Comparison of ENCODE assay signal across 12 mouse cellular contexts in the genomic region with DNA sequence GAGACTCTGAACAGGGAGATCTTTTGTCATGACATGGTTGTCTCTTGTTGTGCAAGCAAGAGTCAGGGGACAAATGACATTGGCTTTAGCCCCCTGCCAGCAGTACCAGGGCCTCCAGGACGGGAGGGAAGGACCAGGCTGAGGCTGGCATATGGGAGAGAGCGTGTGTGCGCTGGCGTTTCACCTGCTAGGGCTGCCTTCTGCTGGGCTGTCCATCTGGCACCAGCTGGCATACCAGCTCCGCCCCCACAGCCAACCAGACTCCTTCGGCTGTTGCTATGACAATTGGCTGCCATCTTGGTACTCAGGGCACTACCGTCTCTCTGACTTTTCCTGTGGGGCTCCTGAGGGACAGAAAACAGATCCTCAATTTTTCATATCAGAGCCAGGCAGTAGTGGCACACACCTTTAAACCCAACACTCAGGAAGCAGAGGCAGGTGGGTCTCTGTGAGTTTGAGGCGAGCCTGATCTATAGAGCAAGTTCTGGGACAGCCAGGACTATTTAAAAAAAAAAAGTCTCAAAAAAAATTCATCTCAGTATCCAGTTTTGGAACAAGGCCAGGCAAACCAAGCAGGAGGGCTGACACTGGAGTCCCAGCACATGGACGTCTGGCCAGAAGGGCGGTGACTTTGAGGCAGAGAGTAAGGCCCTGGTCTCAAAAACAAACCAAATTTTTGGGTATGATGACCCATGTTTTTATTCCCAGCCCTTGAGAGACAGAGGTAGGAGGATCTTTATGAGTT. TPM values are rescaled to one million over a fixed set of nuclear protein-coding genes. Genes with fewer than 3 reads are reported as not detected.
DNase-seq lines count a peak whose midpoint lies in the region; ATAC-seq and TF ChIP-seq lines count a peak whose summit lies in the region.
"Had no signal": no experiment of that assay in that cellular context is flagged by ENCODE, and none has a peak within 500 bp of the region (broad histone marks: within the 10 kb centered on the region; RNA-seq: fewer than 3 reads in every experiment).

No protein-coding gene starts in this region.

- peaks cover 85% of the 10 kb centered on the region for H3K4me1 ChIP-seq in hindbrain, embryonic 14.5 days (replicated peaks; ENCODE audit: control insufficient read depth, insufficient read depth, low read length)
- H3K4me1 ChIP-seq in midbrain, postnatal 0 days (ENCODE audit: insufficient read depth, low read length), result no peaks in the 10 kb centered on the region
- H3K4me1 ChIP-seq: embryonic facial prominence, embryonic 12.5 days; limb, embryonic 12.5 days had no signal

- H3K9me3 ChIP-seq in hindbrain, embryonic 14.5 days (ENCODE audit: control insufficient read depth, low read length), result no peaks in the 10 kb centered on the region
- H3K9me3 ChIP-seq in midbrain, postnatal 0 days (ENCODE audit: low read length), result no peaks in the 10 kb centered on the region
- H3K9me3 ChIP-seq: embryonic facial prominence, embryonic 12.5 days; limb, embryonic 12.5 days had no signal

- H3K36me3 ChIP-seq in hindbrain, embryonic 14.5 days (replicated peaks; ENCODE audit: control insufficient read depth, insufficient read depth), result peaks cover 82% of the 10 kb centered on the region
- H3K36me3 ChIP-seq in midbrain, postnatal 0 days (ENCODE audit: insufficient read depth, low read length), result peaks cover 25% of the 10 kb centered on the region
- H3K36me3 ChIP-seq: embryonic facial prominence, embryonic 12.5 days; limb, embryonic 12.5 days had no signal

- H3K9ac ChIP-seq in hindbrain, embryonic 14.5 days, result peak overlapping the region; percentile 48; the same call in 1 of the 2 replicates
- H3K9ac ChIP-seq in midbrain, postnatal 0 days (replicated peaks; ENCODE audit: low read length, poor library complexity, severe bottlenecking), result no peak overlapping the region
- H3K9ac ChIP-seq: embryonic facial prominence, embryonic 12.5 days; limb, embryonic 12.5 days had no signal

- no peak for TF ChIP-seq CTCF in midbrain, postnatal 0 days (IDR thresholded peaks at IDR 0.05)

- H3K4me2 ChIP-seq in hindbrain, embryonic 14.5 days (replicated peaks), result 0 out of 2 replicates have a peak overlapping the region, but pooled peaks have one; percentile 3
- no peak overlapping the region for H3K4me2 ChIP-seq in midbrain, postnatal 0 days (ENCODE audit: low read depth, low read length, poor library complexity, severe bottlenecking)
- H3K4me2 ChIP-seq: embryonic facial prominence, embryonic 12.5 days; limb, embryonic 12.5 days had no signal

- no peak; the same call in 1 of the 2 replicates for ATAC-seq in hindbrain, embryonic 14.5 days (ENCODE audit: low FRiP score)
- no peak for ATAC-seq in midbrain, postnatal 0 days (ENCODE audit: low FRiP score)

- DNase-seq in cerebellum, adult 11 months, result peak; percentile 90
- DNase-seq in cerebellum, postnatal 10 days, result peak; percentile 94 to 97
- DNase-seq in hindbrain, embryonic 14.5 days (ENCODE audit: low spot score), result no peak
- peak; percentile 92 for DNase-seq in midbrain, postnatal 0 days (ENCODE audit: low spot score)
- no peak for DNase-seq in ovary, postnatal 14 days (ENCODE audit: low spot score)
- no peak for DNase-seq in thymus, postnatal 0 days (ENCODE audit: low spot score)
- DNase-seq in lung, postnatal 14 days, result no peak
- DNase-seq: adrenal gland, adult 2 months; heart, adult 2 months had no signal

- H3K27me3 ChIP-seq in hindbrain, embryonic 14.5 days (ENCODE audit: control insufficient read depth, insufficient read depth, low read length), result no peaks in the 10 kb centered on the region
- no peaks in the 10 kb centered on the region for H3K27me3 ChIP-seq in midbrain, postnatal 0 days (ENCODE audit: insufficient read depth, low read length)

- H3K27ac ChIP-seq in hindbrain, embryonic 14.5 days, result peak overlapping the region; percentile 93
- peak overlapping the region; percentile 52 for H3K27ac ChIP-seq in midbrain, postnatal 0 days (ENCODE audit: low read depth, low read length)
- H3K27ac ChIP-seq: embryonic facial prominence, embryonic 12.5 days; heart, adult 2 months; limb, embryonic 12.5 days had no signal

- 46% methylated on average over 10 of the region's 10 CpGs for WGBS in hindbrain, embryonic 14.5 days
- 61% methylated on average over 10 of the region's 10 CpGs for WGBS in midbrain, postnatal 0 days

- no peak overlapping the region for H3K4me3 ChIP-seq in hindbrain, embryonic 14.5 days (replicated peaks; ENCODE audit: low read length)
- no peak overlapping the region for H3K4me3 ChIP-seq in midbrain, postnatal 0 days (ENCODE audit: low read depth, low read length)
- H3K4me3 ChIP-seq: embryonic facial prominence, embryonic 12.5 days; heart, adult 2 months; limb, embryonic 12.5 days had no signal

RNA-seq across cellular contexts. Expression of gene Rhbg, which starts 28.2 kb away (rescaled TPM):
- polyA plus RNA-seq in hindbrain, embryonic 14.5 days (2014; fragmentation: Nextera tagmentation; extraction: Ambion mirVana), result 0.48 and 0.76 TPM in 2 replicates
- 0.94 and 1.0 TPM in 2 replicates for total RNA-seq in midbrain, postnatal 0 days (2014; rRNA removed)
- polyA plus RNA-seq in midbrain, postnatal 0 days (2015; fragmentation: Nextera tagmentation; extraction: Ambion mirVana), result 0.21 and 0.41 TPM in 2 replicates
- polyA plus RNA-seq in thymus, postnatal 0 days (2015; fragmentation: Nextera tagmentation; extraction: Ambion mirVana), result 0.58 and 0.66 TPM in 2 replicates
- total RNA-seq: heart, adult 2 months; megakaryocyte progenitor cell, adult 5-6 weeks had no signal

Comparison
In these comparisons a context has a peak if more than half of its experiments do, and no peak if none do; other contexts are left out.
1. DNase-seq: peak in cerebellum, adult 11 months (single experiment), cerebellum, postnatal 10 days (2 of 2) and midbrain, postnatal 0 days (single experiment); none in hindbrain, embryonic 14.5 days (single experiment), ovary, postnatal 14 days (single experiment), thymus, postnatal 0 days (single experiment) and lung, postnatal 14 days (single experiment).